Mouse (Mus musculus): ENCODE results near the gene Cd200. TPM values are rescaled to one million over a fixed set of nuclear protein-coding genes. Genes with fewer than 3 reads are reported as not detected.
"Not testable (repeated sequence)": the region's sequence is repeated elsewhere in the genome, so short reads cannot be mapped to it uniquely, and the experiment has no call there.

Gene Cd200
- polyA plus RNA-seq (2021), result 0.47 TPM

DNA sequence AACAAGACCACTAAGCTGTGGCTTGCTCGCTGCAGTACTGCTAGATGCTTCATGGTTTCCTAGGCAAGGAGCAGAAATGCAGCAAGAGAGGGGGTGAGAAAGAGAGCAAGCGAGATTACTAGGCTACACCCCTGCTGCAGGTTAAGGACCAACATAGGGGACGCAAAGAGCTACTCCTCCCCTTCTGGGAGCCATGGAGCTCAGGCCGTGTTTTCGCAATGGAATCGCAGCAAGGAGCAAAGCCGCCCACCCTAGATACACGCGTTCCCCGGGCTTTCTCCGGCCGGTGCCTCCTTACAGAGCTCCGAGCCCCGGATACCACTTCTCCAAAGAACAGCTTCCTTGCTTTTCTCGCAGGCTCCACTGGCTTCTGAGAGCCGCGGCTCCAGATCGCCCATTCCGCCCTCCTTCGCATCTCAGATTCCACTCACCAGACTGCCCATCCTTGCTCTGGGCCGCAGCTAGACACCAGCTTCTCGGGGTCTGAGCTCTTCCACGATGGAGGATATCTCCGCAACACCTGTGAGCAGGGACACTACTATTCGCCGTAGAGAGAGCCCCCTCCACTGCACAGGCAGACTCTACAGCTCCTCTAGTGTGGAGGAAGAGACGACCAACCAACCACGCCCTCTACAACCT is at the start of gene Cd200:
Gene Cd200 (minus strand): TSS at position 629 of the 639 bp plus-strand sequence.
- ChIA-PET POLR2A (interaction anchor here (0.8 kb wide), 1 partner anchor 15 kb away, joined by 4 read pairs; no protein-coding TSS in a partner anchor), CTCF (no interaction called here)
- ATAC-seq (peak; percentile 57), DNase-seq (ENCODE audit: low read depth, low spot score) (no peak)
- peaks cover 10% of the 10 kb centered on the region for H3K27me3 ChIP-seq
- no peak for TF ChIP-seq CTCF (IDR thresholded peaks at IDR 0.05)
- in situ Hi-C loops (cut with MboI; ENCODE audit: low pct_unique_long_range_greater_than_20kb), result loop anchor here (5.0 kb wide), 1 partner anchor 211 kb away; no protein-coding TSS in a partner anchor

DNA sequence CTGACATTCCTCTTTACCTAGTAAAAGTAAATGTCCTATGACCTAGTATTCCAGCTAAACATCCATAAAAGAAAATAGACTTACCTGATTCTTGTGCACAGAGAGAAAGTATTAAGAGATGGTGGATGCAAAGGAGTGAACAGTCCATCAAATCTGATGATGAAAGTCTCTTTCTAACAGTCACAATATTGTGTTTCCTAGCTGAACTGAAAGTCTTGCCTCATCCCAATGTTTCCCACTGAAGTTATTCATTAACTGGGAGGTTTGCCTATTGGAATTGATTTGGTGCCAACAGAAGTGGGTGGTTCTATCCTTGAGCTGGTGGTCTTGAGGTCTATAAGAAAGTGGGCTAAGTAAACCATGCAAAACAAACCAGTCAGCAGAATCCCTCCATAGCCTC is 45.9 kb upstream of the Cd200 start:
- in situ Hi-C loops (cut with MboI; ENCODE audit: low pct_unique_long_range_greater_than_20kb), result no loop called here
- H3K27me3 ChIP-seq, result peaks cover 12% of the 10 kb centered on the region
- no peak for TF ChIP-seq CTCF (IDR thresholded peaks at IDR 0.05)
- no peak for ATAC-seq
- DNase-seq (ENCODE audit: low read depth, low spot score), result no peak
- ChIA-PET CTCF (no interaction called here), POLR2A (no interaction called here)

DNA sequence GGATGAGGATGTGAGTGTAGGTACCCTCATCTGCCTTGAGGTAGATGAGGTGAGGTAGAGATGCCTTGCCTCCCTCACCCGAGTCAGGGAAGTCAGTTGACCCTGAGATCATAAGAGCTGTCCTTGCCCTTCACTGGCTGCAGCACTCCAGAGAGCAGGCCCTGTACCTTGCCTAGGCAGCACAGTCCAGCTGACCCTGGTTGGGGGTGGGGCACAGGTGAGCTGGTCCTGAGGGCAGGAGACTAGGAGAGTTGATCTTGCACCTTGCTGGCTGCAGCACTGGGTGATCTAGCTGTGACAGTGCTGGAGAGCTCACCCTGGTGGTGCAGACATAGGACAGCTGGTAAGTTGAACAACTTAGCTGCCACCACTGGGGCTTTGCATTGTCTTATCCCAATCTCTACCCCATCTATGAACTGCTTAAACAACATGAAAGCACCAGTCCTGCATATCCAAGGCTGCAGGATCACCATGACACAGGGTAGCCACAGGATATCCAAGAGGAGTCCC is 28.4 kb upstream of the Cd200 start:
- ChIA-PET CTCF (no interaction called here), POLR2A (no interaction called here)
- DNase-seq (ENCODE audit: low read depth, low spot score) (no peak), ATAC-seq (no peak)
- H3K27me3 ChIP-seq, result no peaks in the 10 kb centered on the region
- no peak for TF ChIP-seq CTCF (IDR thresholded peaks at IDR 0.05)
- in situ Hi-C loops (cut with MboI; ENCODE audit: low pct_unique_long_range_greater_than_20kb), result no loop called here

DNA sequence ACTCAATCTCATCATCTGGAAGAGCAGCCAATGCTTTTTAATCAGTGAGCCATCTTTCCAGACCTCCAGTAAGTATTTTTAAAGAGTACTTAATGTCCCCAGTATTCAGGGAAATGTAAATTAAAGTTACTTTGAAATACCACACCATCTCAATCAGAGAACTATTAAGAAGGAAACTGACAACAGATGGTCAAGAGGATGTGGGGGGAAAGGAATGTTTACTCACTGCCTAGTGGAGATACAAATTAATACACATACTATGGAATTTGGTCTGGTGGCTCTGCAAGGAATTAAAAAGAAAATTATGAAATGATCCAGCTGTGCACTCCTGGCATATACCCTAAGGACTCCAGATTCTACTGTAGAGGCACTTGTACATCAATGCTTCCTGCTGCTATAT is 26.7 kb upstream of the Cd200 start:
- DNase-seq (ENCODE audit: low read depth, low spot score) (no peak), ATAC-seq (no peak)
- in situ Hi-C loops (cut with MboI; ENCODE audit: low pct_unique_long_range_greater_than_20kb), result no loop called here
- ChIA-PET POLR2A (no interaction called here), CTCF (no interaction called here)
- no peak for TF ChIP-seq CTCF (IDR thresholded peaks at IDR 0.05)
- no peaks in the 10 kb centered on the region for H3K27me3 ChIP-seq

DNA sequence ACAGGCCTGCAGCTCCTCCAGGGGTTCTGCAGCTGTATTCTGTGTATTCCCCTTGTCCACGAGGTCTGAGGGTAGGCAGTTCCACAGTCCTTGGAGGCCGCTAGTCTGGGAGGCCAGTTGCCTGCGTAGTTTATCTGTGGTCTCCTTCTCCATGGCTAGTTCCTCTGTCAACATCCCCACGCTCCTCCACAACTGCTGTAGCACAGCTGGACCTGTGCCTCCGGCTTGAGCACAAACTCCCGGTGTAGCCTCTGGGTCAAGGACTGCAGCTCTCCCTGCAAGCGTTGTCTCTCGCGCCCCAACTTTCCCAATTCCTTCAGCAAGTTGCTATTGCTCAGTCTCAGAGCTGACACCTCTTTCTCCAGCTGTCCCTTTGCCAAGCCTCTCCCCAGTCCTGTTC is 18.8 kb upstream of the Cd200 start:
- ATAC-seq, result no peak
- CTCF ChIA-PET, result no interaction called here

DNA sequence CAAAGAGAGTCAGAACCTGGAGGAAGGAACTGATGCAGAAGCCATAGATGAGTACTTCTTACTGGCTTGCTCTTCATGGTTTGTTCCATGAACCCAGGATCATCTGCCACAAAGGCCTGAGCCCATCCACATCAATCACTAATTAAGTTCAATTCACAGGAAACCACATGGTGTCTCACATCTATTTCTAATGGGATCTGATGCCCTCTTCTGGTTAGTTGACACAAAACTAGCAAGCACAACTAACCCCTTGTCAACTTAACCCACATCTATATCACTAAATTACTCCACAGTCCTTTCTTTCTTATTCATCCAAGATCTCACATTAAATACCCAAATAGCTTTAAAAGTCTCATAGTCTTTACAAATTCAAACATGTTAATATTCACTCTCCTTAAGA is 4.6 kb upstream of the Cd200 start:
- H3K27me3 ChIP-seq, result peaks cover 3% of the 10 kb centered on the region
- ATAC-seq (no peak), DNase-seq (ENCODE audit: low read depth, low spot score) (no peak)
- ChIA-PET CTCF (no interaction called here), POLR2A (no interaction called here)
- peak; percentile 30 for TF ChIP-seq CTCF (IDR thresholded peaks at IDR 0.05)
- in situ Hi-C loops (cut with MboI; ENCODE audit: low pct_unique_long_range_greater_than_20kb), result no loop called here

More for the DNA sequence above, 18.8 kb upstream of the Cd200 start:
- in situ Hi-C loops (cut with MboI; ENCODE audit: low pct_unique_long_range_greater_than_20kb), result no loop called here
- DNase-seq (ENCODE audit: low read depth, low spot score), result no peak
- POLR2A ChIA-PET, result no interaction called here
- no peak for TF ChIP-seq CTCF (IDR thresholded peaks at IDR 0.05)
- no peaks in the 10 kb centered on the region for H3K27me3 ChIP-seq

DNA sequence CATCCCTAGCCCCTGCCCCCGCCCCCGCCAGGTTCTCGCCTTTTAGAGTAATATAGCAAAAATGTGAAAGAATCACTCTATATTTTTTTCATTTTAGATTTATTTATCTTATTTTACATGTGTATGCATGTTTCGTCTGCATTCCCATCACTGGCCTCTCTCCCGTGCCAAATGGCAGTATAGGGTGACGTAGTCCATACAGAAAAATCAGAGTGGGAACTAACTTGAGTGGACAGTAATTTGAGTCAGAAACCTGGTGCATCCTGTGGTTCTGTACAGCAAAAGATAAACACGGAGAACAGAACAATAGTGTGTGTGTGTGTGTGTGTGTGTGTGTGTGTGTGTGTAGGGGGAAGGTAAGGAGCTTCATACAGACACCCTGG is 202 bp upstream of the Cd200 start:
- in situ Hi-C loops (cut with MboI; ENCODE audit: low pct_unique_long_range_greater_than_20kb), result loop anchor here (5.0 kb wide), 1 partner anchor 212 kb away; no protein-coding TSS in a partner anchor
- CTCF ChIA-PET, result interaction anchor here (0.9 kb wide), 1 partner anchor 17 kb away, joined by 3 read pairs; no protein-coding TSS in a partner anchor
- not testable (repeated sequence) for ATAC-seq

DNA sequence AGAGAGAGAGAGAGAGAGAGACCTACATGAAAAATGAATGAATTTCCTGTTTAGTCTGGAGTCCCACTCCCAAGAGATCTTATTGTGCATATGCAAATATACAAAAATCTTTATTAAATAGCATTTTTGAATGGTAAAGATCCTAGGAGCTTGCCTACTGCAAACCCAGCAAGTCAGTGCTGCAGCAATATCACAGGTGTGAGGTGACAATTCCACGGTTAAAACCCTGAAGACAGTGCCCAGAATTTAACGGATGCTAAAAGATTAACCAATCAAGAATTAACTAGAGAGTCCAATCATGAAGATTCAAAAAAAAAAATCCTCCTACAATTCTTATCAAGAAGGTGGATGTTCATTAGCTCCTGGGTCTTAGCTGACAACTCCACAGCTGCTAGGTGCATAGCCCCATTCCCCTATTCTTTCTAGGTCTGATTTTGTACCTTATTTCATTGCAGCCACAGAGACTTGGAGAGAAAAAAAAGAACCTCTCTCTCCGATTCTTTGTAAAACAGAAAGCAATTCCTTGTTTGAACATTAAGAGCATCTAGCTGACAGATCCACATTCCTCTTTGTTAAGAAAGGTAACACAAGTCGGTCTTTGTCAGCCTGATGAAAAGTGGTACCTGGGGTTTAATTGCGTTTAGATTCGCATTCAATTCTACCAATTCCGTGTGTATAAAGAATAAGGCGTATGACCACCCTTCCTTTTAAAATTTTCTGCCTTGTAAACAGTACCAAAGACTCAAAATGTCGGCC is 1.0 kb downstream of the Cd200 start:
- peaks cover 10% of the 10 kb centered on the region for H3K27me3 ChIP-seq
- CTCF ChIA-PET, result no interaction called here
- TF ChIP-seq CTCF (IDR thresholded peaks at IDR 0.05), result no peak
- POLR2A ChIA-PET, result no interaction called here
- no peak for ATAC-seq
- DNase-seq (ENCODE audit: low read depth, low spot score), result no peak
- in situ Hi-C loops (cut with MboI; ENCODE audit: low pct_unique_long_range_greater_than_20kb), result loop anchor here (5.0 kb wide), 1 partner anchor 211 kb away; no protein-coding TSS in a partner anchor

More for the DNA sequence above, 202 bp upstream of the Cd200 start:
- POLR2A ChIA-PET, result interaction anchor here (0.8 kb wide), 1 partner anchor 16 kb away, joined by 4 read pairs; no protein-coding TSS in a partner anchor
- not testable (repeated sequence) for H3K27me3 ChIP-seq; DNase-seq (ENCODE audit: low read depth, low spot score)

DNA sequence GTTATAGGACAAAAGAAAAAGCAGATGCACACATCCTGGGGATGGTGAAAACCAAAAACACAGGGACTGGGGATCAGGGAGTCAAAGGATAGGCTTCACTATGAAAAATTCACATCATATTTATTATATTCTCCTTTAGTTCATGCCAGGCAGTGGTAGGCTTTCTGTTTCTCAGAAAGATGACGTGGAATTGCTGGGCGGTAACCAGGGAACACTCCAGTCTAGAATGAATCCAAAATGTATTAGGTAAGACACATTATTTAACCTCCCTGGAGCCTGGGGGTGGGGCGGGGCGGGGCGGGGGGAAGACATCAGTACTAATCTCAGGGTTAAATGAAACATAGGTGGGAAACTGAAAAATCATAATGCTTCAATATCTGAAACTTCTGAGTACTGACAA is 1.8 kb downstream of the Cd200 start:
- peaks cover 10% of the 10 kb centered on the region for H3K27me3 ChIP-seq
- DNase-seq (ENCODE audit: low read depth, low spot score) (no peak), ATAC-seq (no peak)
- no peak for TF ChIP-seq CTCF (IDR thresholded peaks at IDR 0.05)
- ChIA-PET CTCF (no interaction called here), POLR2A (no interaction called here)
- in situ Hi-C loops (cut with MboI; ENCODE audit: low pct_unique_long_range_greater_than_20kb), result loop anchor here (5.0 kb wide), 1 partner anchor 210 kb away; no protein-coding TSS in a partner anchor

DNA sequence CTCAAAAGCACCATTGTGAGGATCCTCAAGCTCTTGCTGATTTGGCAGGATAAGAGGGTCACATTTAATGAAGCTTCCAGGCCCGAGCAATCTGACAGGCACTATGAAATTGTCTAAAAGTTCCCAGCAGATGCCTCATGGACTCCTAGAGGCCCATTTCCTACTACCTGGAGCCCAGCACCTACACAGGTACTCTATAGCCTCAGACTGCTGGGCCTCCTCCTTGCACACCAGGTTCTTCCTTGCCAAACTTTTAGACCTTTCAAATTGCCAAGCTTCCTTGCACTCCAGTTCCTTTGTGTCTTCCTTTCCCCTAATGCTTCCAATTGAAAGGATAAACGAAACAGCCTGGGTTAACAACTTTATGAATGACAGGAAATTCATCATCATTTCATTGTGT is 5.9 kb downstream of the Cd200 start:
- ATAC-seq (no peak), DNase-seq (ENCODE audit: low read depth, low spot score) (no peak)
- H3K27me3 ChIP-seq, result peaks cover 4% of the 10 kb centered on the region
- POLR2A ChIA-PET, result no interaction called here
- CTCF ChIA-PET, result no interaction called here
- in situ Hi-C loops (cut with MboI; ENCODE audit: low pct_unique_long_range_greater_than_20kb), result no loop called here
- no peak for TF ChIP-seq CTCF (IDR thresholded peaks at IDR 0.05)

DNA sequence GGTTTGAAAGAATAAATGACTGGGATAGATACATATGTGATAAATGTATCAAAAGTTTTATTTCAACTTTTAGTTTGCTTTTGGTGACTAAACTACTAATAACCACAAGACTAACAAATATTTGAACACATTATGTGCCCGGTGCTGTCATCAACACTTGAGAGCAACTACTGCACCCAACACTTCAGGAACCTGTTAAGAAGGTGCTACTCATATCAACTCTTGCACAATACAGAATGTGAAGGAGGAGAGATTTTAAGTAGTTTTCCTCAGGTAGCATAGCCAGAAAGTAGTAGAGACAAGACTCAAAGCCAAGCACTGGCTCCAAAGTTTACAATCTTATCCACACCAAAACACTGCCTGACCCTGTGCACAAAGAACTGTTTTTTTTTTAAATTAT is 6.8 kb downstream of the Cd200 start:
- in situ Hi-C loops (cut with MboI; ENCODE audit: low pct_unique_long_range_greater_than_20kb), result no loop called here
- POLR2A ChIA-PET, result no interaction called here
- DNase-seq (ENCODE audit: low read depth, low spot score), result no peak
- CTCF ChIA-PET, result no interaction called here
- ATAC-seq, result no peak
- TF ChIP-seq CTCF (IDR thresholded peaks at IDR 0.05), result no peak
- no peaks in the 10 kb centered on the region for H3K27me3 ChIP-seq
